Mouse (Mus musculus) heart, adult 2 months (tissue): ENCODE measurements around the gene H2-Oa. TPM values are rescaled to one million over a fixed set of nuclear protein-coding genes. Genes with fewer than 3 reads are reported as not detected.

Experiments
- DNase-seq, 2 experiments: peaks; one replicate each; pipeline ENCODE4 v3.0.0; 2021
- H3K27ac ChIP-seq: fragments of 200-600 bp; 2 replicates; pipeline ENCODE4 v1.8.1; 2022
- H3K27me3 ChIP-seq: fragments of 200-500 bp; 2 replicates; pipeline ENCODE4 v1.6.1; 2012; ENCODE audit warnings: mild to moderate bottlenecking, low read length, inconsistent platforms, mixed read lengths; ENCODE audit not compliant: control insufficient read depth, insufficient read depth
- H3K36me3 ChIP-seq: fragments of 200-500 bp; 2 replicates; pipeline ENCODE4 v1.6.1; 2012; ENCODE audit warnings: low read length, inconsistent platforms; ENCODE audit not compliant: control insufficient read depth, insufficient read depth
- H3K4me1 ChIP-seq: fragments of 200-500 bp; 2 replicates; pipeline ENCODE4 v1.6.1; 2011; ENCODE audit warnings: low read length; ENCODE audit not compliant: control insufficient read depth, insufficient read depth
- H3K4me3 ChIP-seq: fragments of 200-600 bp; 2 replicates; pipeline ENCODE4 v1.8.1; 2022
- H3K79me2 ChIP-seq: fragments of 200-500 bp; replicated peaks from 2 replicates; pipeline ENCODE4 v1.6.1; 2012; ENCODE audit warnings: mild to moderate bottlenecking, inconsistent platforms, low read length, moderate library complexity, mixed read lengths; ENCODE audit not compliant: control insufficient read depth, insufficient read depth
- H3K9ac ChIP-seq: fragments of 200-500 bp; 2 replicates; pipeline ENCODE4 v1.6.1; 2012; ENCODE audit warnings: low read depth, mild to moderate bottlenecking, control low read depth, inconsistent platforms, low read length, mixed read lengths
- CTCF ChIP-seq: fragments of 200-600 bp; IDR thresholded peaks from 2 replicates; pipeline ENCODE4 v1.8.1; 2022; ENCODE audit warnings: antibody characterized with exemption, mild to moderate bottlenecking, moderate library complexity
- EP300 ChIP-seq: fragments of 200-500 bp; IDR thresholded peaks from 2 replicates; pipeline ENCODE4 v1.6.1; 2011; ENCODE audit warnings: low read depth, low read length, control low read depth; ENCODE audit not compliant: insufficient read depth
- POLR2A ChIP-seq: fragments of 200-500 bp; IDR thresholded peaks from 2 replicates; pipeline ENCODE4 v1.6.1; 2011; ENCODE audit warnings: mild to moderate bottlenecking, low read depth, low read length, control low read depth; ENCODE audit not compliant: insufficient read depth
- WGBS: fragments of 180-500 bp; shearing (Covaris S2); methylation state at CpG from one replicate; pipeline ENCODE4 v1.1.7; 2018; 5-methylcytosine and 5-hydroxymethylcytosine counted together
- intact Hi-C: fragments of 180-260 bp; cut with DNase I; formaldehyde crosslinking; loops from one replicate; pipeline ENCODE4 v1.15.1; 2025
- polyA plus RNA-seq: library from polyadenylated mRNA; depleted of rRNA; stranded (reverse); fragments of >200 nt; gene quantifications from 2 replicates; pipeline ENCODE4 v1.2.3, GENCODE M21; 2012
- total RNA-seq, 2 experiments: library from RNA; stranded (reverse); gene quantifications; 2 replicates each; pipeline ENCODE4 v1.2.3; 2021

The H2-Oa gene
- total and polyA plus RNA-seq, 3 experiments = 0.20 to 3.2 (median 0.29) TPM

- TF ChIP-seq POLR2A = no peak
- no peak for TF ChIP-seq EP300
- TF ChIP-seq CTCF = no peak
- Histone ChIP-seq H3K4me1 (peaks cover 3% of the 10 kb centered on the region; the same call in 1 of the 2 replicates), H3K79me2 (no peaks in the 10 kb centered on the region), H3K27me3 (no peaks in the 10 kb centered on the region), H3K27ac (no peak overlapping the region), H3K4me3 (no peak overlapping the region), H3K9ac (no peak overlapping the region), H3K36me3 (no peaks in the 10 kb centered on the region)
- no peak for DNase-seq
- WGBS = 67% methylated on average over 5 of the region's 5 CpGs
- intact Hi-C loops = loop anchor here (10.0 kb wide), 1 partner anchor 248 kb away; no protein-coding TSS in a partner anchor
Measured at GRCm38 (mm10) chr17:34097272-34097671, 5.1 kb downstream of the H2-Oa start.

- WGBS = 35% methylated on average over 10 of the region's 10 CpGs
- Histone ChIP-seq H3K4me3 (no peak overlapping the region), H3K4me1 (peaks cover 3% of the 10 kb centered on the region; the same call in 1 of the 2 replicates), H3K27ac (no peak overlapping the region), H3K36me3 (no peaks in the 10 kb centered on the region), H3K79me2 (no peaks in the 10 kb centered on the region), H3K27me3 (no peaks in the 10 kb centered on the region), H3K9ac (no peak overlapping the region)
- DNase-seq = no peak
- intact Hi-C loops = loop anchor here (10.0 kb wide), 1 partner anchor 246 kb away; no protein-coding TSS in a partner anchor
- TF ChIP-seq CTCF (no peak), EP300 (no peak), POLR2A (no peak)
Measured at GRCm38 (mm10) chr17:34098709-34099479, 6.8 kb downstream of the H2-Oa start.

- no peak overlapping the region for H3K4me3 ChIP-seq
- H3K27me3 ChIP-seq = no peaks in the 10 kb centered on the region
- H3K27ac ChIP-seq = no peak overlapping the region
- no peak for DNase-seq
- peaks cover 3% of the 10 kb centered on the region; the same call in 1 of the 2 replicates for H3K4me1 ChIP-seq
- intact Hi-C loops = loop anchor here (10.0 kb wide), 1 partner anchor 245 kb away; no protein-coding TSS in a partner anchor
- no peak overlapping the region for H3K9ac ChIP-seq
- H3K79me2 ChIP-seq = no peaks in the 10 kb centered on the region
- no peaks in the 10 kb centered on the region for H3K36me3 ChIP-seq
- 64% methylated on average over 5 of the region's 5 CpGs for whole genome bisulfite sequencing
- TF ChIP-seq POLR2A = no peak
Measured at GRCm38 (mm10) chr17:34099531-34099930, 7.4 kb downstream of the H2-Oa start.

- 26% methylated on average over 5 of the region's 5 CpGs for WGBS
- Histone ChIP-seq H3K27ac (no peak overlapping the region), H3K79me2 (no peaks in the 10 kb centered on the region), H3K9ac (no peak overlapping the region), H3K36me3 (no peaks in the 10 kb centered on the region), H3K4me1 (peaks cover 3% of the 10 kb centered on the region; the same call in 1 of the 2 replicates), H3K27me3 (no peaks in the 10 kb centered on the region), H3K4me3 (no peak overlapping the region)
- no peak for DNase-seq
- intact Hi-C loops = loop anchor here (1.0 to 10.0 kb wide), 3 partner anchors 34 to 134 kb away; partner anchors contain the start of gene H2-Ob
- TF ChIP-seq EP300 = no peak
- no peak for TF ChIP-seq POLR2A
Measured at GRCm38 (mm10) chr17:34101185-34101584, 9.0 kb downstream of the H2-Oa start.

GRCm38 (mm10) chr17:34101604-34102032 is 9.5 kb downstream of the H2-Oa start:
- Histone ChIP-seq H3K79me2 (no peaks in the 10 kb centered on the region), H3K27me3 (no peaks in the 10 kb centered on the region), H3K9ac (peak overlapping the region; percentile 39; the same call in 1 of the 2 replicates), H3K4me1 (peaks cover 3% of the 10 kb centered on the region; the same call in 1 of the 2 replicates), H3K36me3 (no peaks in the 10 kb centered on the region), H3K4me3 (peak overlapping the region; percentile 36; the same call in 1 of the 2 replicates), H3K27ac (peak overlapping the region; percentile 47; the same call in 1 of the 2 replicates)
- TF ChIP-seq EP300 = peak; percentile 57; the same call in 1 of the 2 replicates
- TF ChIP-seq CTCF = peak; percentile 97
- TF ChIP-seq POLR2A = no peak
- WGBS = 3% methylated on average over 12 of the region's 12 CpGs
- intact Hi-C loops = loop anchor here (1.0 to 10.0 kb wide), 4 partner anchors 17 to 133 kb away; partner anchors contain the start of genes H2-DMa and H2-Ob
- DNase-seq = peak; percentile 90 to 92

GRCm38 (mm10) chr17:34102831-34103230 is 10.7 kb downstream of the H2-Oa start:
- Histone ChIP-seq H3K27ac (no peak overlapping the region; the same call in 1 of the 2 replicates), H3K36me3 (no peaks in the 10 kb centered on the region), H3K4me1 (peaks cover 3% of the 10 kb centered on the region; the same call in 1 of the 2 replicates), H3K9ac (no peak overlapping the region), H3K27me3 (no peaks in the 10 kb centered on the region), H3K4me3 (no peak overlapping the region), H3K79me2 (no peaks in the 10 kb centered on the region)
- 49% methylated on average over 6 of the region's 6 CpGs for WGBS
- no peak for TF ChIP-seq POLR2A
- no peak for TF ChIP-seq CTCF
- TF ChIP-seq EP300 = no peak
- intact Hi-C loops = loop anchor here (2.0 to 10.0 kb wide), 2 partner anchors 16 to 132 kb away; partner anchors contain the start of genes H2-DMa and H2-Ob
- no peak for DNase-seq
